ENCODE assay signal across 11 mouse cellular contexts in the genomic region with DNA sequence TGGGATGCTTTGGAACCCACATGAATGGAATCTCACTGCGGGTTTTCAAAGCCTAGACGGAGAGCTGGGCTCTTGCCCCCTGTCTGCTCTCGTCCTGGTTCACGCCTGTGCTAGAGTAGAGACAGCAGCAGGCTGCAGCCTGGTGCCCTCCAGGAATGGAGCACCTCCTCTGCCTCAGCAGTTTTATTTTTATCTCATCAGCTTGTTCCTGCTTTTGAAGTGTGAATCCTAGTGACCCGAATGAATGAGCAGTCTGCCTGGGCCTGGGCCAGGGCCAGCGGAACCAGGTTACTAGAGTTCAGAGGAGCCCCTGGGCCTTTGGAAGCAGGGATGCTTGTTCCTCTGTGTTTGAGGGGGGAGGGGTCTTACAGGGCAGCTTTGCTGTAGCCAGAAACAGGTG. TPM values are rescaled to one million over a fixed set of nuclear protein-coding genes. Genes with fewer than 3 reads are reported as not detected.
DNase-seq lines count a peak whose midpoint lies in the region; ATAC-seq lines count a peak whose summit lies in the region.
"Had no signal": no experiment of that assay in that cellular context is flagged by ENCODE, and none has a peak within 500 bp of the region (broad histone marks: within the 10 kb centered on the region; RNA-seq: fewer than 3 reads in every experiment).

No protein-coding gene starts in this region.

- H3K4me2 ChIP-seq in midbrain, embryonic 16.5 days (ENCODE audit: low read length), result no peak overlapping the region
- H3K4me2 ChIP-seq in midbrain, embryonic 11.5 days, result no peak overlapping the region
- H3K4me2 ChIP-seq: embryonic facial prominence, embryonic 15.5 days had no signal

- peak; percentile 69 for DNase-seq in gastrocnemius, adult 18-20 months (ENCODE audit: low spot score)
- DNase-seq in gastrocnemius, postnatal 4 days (ENCODE audit: low spot score in 2 of 2), result no peak
- DNase-seq in midbrain, embryonic 11.5 days (ENCODE audit: low spot score, missing footprints), result no peak
- DNase-seq in heart, adult 8-10 months (ENCODE audit: low spot score), result peak; percentile 50
- no peak for DNase-seq in limb, embryonic 10.5 days (ENCODE audit: low spot score)
- DNase-seq in urinary bladder, postnatal 14 days (ENCODE audit: low spot score), result no peak
- DNase-seq: adrenal gland, postnatal 10 days had no signal

- no peaks in the 10 kb centered on the region for H3K27me3 ChIP-seq in midbrain, embryonic 16.5 days (ENCODE audit: control insufficient read depth, insufficient read depth, low read depth, low read length)
- H3K27me3 ChIP-seq in midbrain, embryonic 11.5 days (ENCODE audit: control insufficient read depth, insufficient read depth, low read length), result no peaks in the 10 kb centered on the region
- H3K27me3 ChIP-seq in limb, embryonic 10.5 days (ENCODE audit: low read depth, poor library complexity, severe bottlenecking), result no peaks in the 10 kb centered on the region
- H3K27me3 ChIP-seq: CH12.LX; embryonic facial prominence, embryonic 15.5 days had no signal

- H3K4me3 ChIP-seq in midbrain, embryonic 16.5 days (ENCODE audit: low read depth, low read length), result no peak overlapping the region
- no peak overlapping the region for H3K4me3 ChIP-seq in midbrain, embryonic 11.5 days (ENCODE audit: low read depth, low read length)
- H3K4me3 ChIP-seq in limb, embryonic 10.5 days, result no peak overlapping the region
- H3K4me3 ChIP-seq: embryonic facial prominence, embryonic 15.5 days had no signal

- no peaks in the 10 kb centered on the region for H3K9me3 ChIP-seq in midbrain, embryonic 16.5 days (replicated peaks; ENCODE audit: control insufficient read depth, low read length, poor library complexity, severe bottlenecking)
- no peaks in the 10 kb centered on the region for H3K9me3 ChIP-seq in midbrain, embryonic 11.5 days (ENCODE audit: control insufficient read depth, low read length)
- no peaks in the 10 kb centered on the region for H3K9me3 ChIP-seq in limb, embryonic 10.5 days (replicated peaks)
- H3K9me3 ChIP-seq: embryonic facial prominence, embryonic 15.5 days had no signal

- no peak overlapping the region for H3K9ac ChIP-seq in midbrain, embryonic 16.5 days (ENCODE audit: low read depth, low read length)
- H3K9ac ChIP-seq in midbrain, embryonic 11.5 days (ENCODE audit: low read length), result no peak overlapping the region
- H3K9ac ChIP-seq: embryonic facial prominence, embryonic 15.5 days had no signal

- no peaks in the 10 kb centered on the region for H3K36me3 ChIP-seq in midbrain, embryonic 16.5 days (ENCODE audit: control insufficient read depth, insufficient read depth, low read length)
- H3K36me3 ChIP-seq in midbrain, embryonic 11.5 days (ENCODE audit: control insufficient read depth, insufficient read depth, low read length), result no peaks in the 10 kb centered on the region
- H3K36me3 ChIP-seq in limb, embryonic 10.5 days, result no peaks in the 10 kb centered on the region
- H3K36me3 ChIP-seq: embryonic facial prominence, embryonic 15.5 days had no signal

- peak; percentile 62; the same call in 1 of the 2 replicates for ATAC-seq in midbrain, embryonic 16.5 days
- ATAC-seq in midbrain, embryonic 11.5 days (ENCODE audit: low FRiP score), result no peak
- ATAC-seq in inflammation-experienced regulatory T-cells, adult 6 months, result no peak

- peaks cover 4% of the 10 kb centered on the region; the same call in 1 of the 2 replicates for H3K4me1 ChIP-seq in midbrain, embryonic 16.5 days (ENCODE audit: control insufficient read depth, insufficient read depth, low read length)
- H3K4me1 ChIP-seq in midbrain, embryonic 11.5 days (ENCODE audit: control insufficient read depth, insufficient read depth, low read length), result no peaks in the 10 kb centered on the region
- peaks cover 28% of the 10 kb centered on the region for H3K4me1 ChIP-seq in limb, embryonic 10.5 days

- 46% methylated on average over 6 of the region's 6 CpGs for WGBS in midbrain, embryonic 16.5 days
- WGBS in midbrain, embryonic 11.5 days, result 62% methylated on average over 6 of the region's 6 CpGs
- WGBS in limb, embryonic 10.5 days, result 53% methylated on average over 6 of the region's 6 CpGs

- H3K27ac ChIP-seq in midbrain, embryonic 16.5 days (ENCODE audit: low read length), result no peak overlapping the region
- H3K27ac ChIP-seq in midbrain, embryonic 11.5 days (ENCODE audit: low read depth, low read length), result no peak overlapping the region
- peak overlapping the region; percentile 37; the same call in 1 of the 2 replicates for H3K27ac ChIP-seq in limb, embryonic 10.5 days
- H3K27ac ChIP-seq: embryonic facial prominence, embryonic 15.5 days had no signal

RNA-seq across cellular contexts. Expression of a gene that starts 37.8 kb away (rescaled TPM):
- total RNA-seq in gastrocnemius, adult 18-20 months (2021), result 100 to 1,000 TPM; 125 to 132 TPM
- total RNA-seq in gastrocnemius, postnatal 4 days (2021), result 10 to 100 TPM; 33.1 to 35.5 TPM
- 11.3 and 12.7 TPM in 2 replicates for polyA plus RNA-seq in midbrain, embryonic 16.5 days (2015; fragmentation: Nextera tagmentation; extraction: Ambion mirVana)
- polyA plus RNA-seq in midbrain, embryonic 11.5 days (2014; fragmentation: Nextera tagmentation; extraction: Ambion mirVana), result 5.5 and 7.8 TPM in 2 replicates
- total RNA-seq in heart, adult 8-10 months (2022), result 10 to 100 TPM; 16.6 to 24.4 (median 20.6) TPM
- 19.2 and 22.9 TPM in 2 replicates for polyA plus RNA-seq in limb, embryonic 10.5 days (2016; fragmentation: Nextera tagmentation; extraction: Ambion mirVana)
- polyA plus RNA-seq in inflammation-experienced regulatory T-cells, adult 6 months (2017; shearing (Covaris generic)), result under 1 TPM in 2 of 3 experiments, not detected in 1; 0.60 to 0.82 TPM

Comparison
In these comparisons a context has a peak if more than half of its experiments do, and no peak if none do; other contexts are left out.
1. DNase-seq: peak in gastrocnemius, adult 18-20 months (single experiment) and heart, adult 8-10 months (single experiment); none in gastrocnemius, postnatal 4 days (0 of 2), midbrain, embryonic 11.5 days (single experiment), limb, embryonic 10.5 days (single experiment) and urinary bladder, postnatal 14 days (single experiment).